ENCODE assay signal across 22 mouse cellular contexts in genomic region chr5:140931523-140932229, GRCm38 (mm10).
A peak's percentile ranks its signal among the peaks of the same experiment; 100 is the strongest.
DNase-seq lines count a peak whose midpoint lies in the region; ATAC-seq and TF ChIP-seq lines count a peak whose summit lies in the region.
"Had no signal": no experiment of that assay in that cellular context is flagged by ENCODE, and none has a peak within 500 bp of the region (broad histone marks: within the 10 kb centered on the region; RNA-seq: fewer than 3 reads in every experiment).

No protein-coding gene starts in this region.

- intact Hi-C loops in left cerebral cortex, postnatal 14 days (cut with DNase I): no loop called here

- no peaks in the 10 kb centered on the region for H3K9me3 ChIP-seq in embryonic facial prominence, embryonic 13.5 days
- H3K9me3 ChIP-seq in embryonic facial prominence, embryonic 10.5 days: no peaks in the 10 kb centered on the region
- H3K9me3 ChIP-seq in kidney, embryonic 16.5 days (ENCODE audit: low read length): no peaks in the 10 kb centered on the region
- H3K9me3 ChIP-seq in lung, postnatal 0 days (ENCODE audit: low read length): no peaks in the 10 kb centered on the region
- H3K9me3 ChIP-seq: embryonic facial prominence, embryonic 12.5 days; kidney, embryonic 15.5 days; liver, embryonic 12.5 days; midbrain, embryonic 10.5 days; neural tube, embryonic 13.5 days had no signal

- 35% methylated on average over 5 of the region's 5 CpGs for WGBS in embryonic facial prominence, embryonic 13.5 days
- 72% methylated on average over 5 of the region's 5 CpGs for WGBS in embryonic facial prominence, embryonic 10.5 days
- 51% methylated on average over 5 of the region's 5 CpGs for whole genome bisulfite sequencing in kidney, embryonic 16.5 days
- WGBS in lung, postnatal 0 days: 36% methylated on average over 5 of the region's 5 CpGs
- WGBS in lung, adult 2 months: 34% methylated on average over 5 of the region's 5 CpGs

- H3K9ac ChIP-seq in embryonic facial prominence, embryonic 13.5 days: no peak overlapping the region
- H3K9ac ChIP-seq in kidney, embryonic 16.5 days (replicated peaks; ENCODE audit: low read length): no peak overlapping the region
- H3K9ac ChIP-seq in lung, postnatal 0 days (replicated peaks; ENCODE audit: low read depth): no peak overlapping the region
- H3K9ac ChIP-seq: embryonic facial prominence, embryonic 12.5 days; kidney, embryonic 15.5 days; liver, embryonic 12.5 days; neural tube, embryonic 13.5 days had no signal

- no peak for DNase-seq in embryonic facial prominence, embryonic 10.5 days (ENCODE audit: low spot score)
- no peak for DNase-seq in kidney, postnatal 25 days
- peak; percentile 5 for DNase-seq in lung, postnatal 0 days (ENCODE audit: low spot score)
- no peak for DNase-seq in lung, adult 2 months
- no peak for DNase-seq in adipocyte (ENCODE audit: low spot score)
- DNase-seq in left cerebral cortex, postnatal 14 days (ENCODE audit: low spot score in 2 of 2): no peak
- DNase-seq: adrenal gland, adult 2 months; cerebellum, adult 11-12 months; gastrocnemius, adult 2 months; heart, adult 11 months; lung, postnatal 4 days; right cerebral cortex, postnatal 14 days; thymus, postnatal 36 days had no signal

- peaks cover 8% of the 10 kb centered on the region for H3K4me1 ChIP-seq in embryonic facial prominence, embryonic 13.5 days
- no peaks in the 10 kb centered on the region for H3K4me1 ChIP-seq in embryonic facial prominence, embryonic 10.5 days
- no peaks in the 10 kb centered on the region for H3K4me1 ChIP-seq in kidney, embryonic 16.5 days (ENCODE audit: insufficient read depth, low read length)
- H3K4me1 ChIP-seq in lung, postnatal 0 days (ENCODE audit: insufficient read depth, low read depth, low read length): no peaks in the 10 kb centered on the region
- H3K4me1 ChIP-seq in lung, adult 2 months (ENCODE audit: control insufficient read depth, insufficient read depth, low read length): no peaks in the 10 kb centered on the region
- H3K4me1 ChIP-seq: embryonic facial prominence, embryonic 12.5 days; liver, embryonic 12.5 days; midbrain, embryonic 10.5 days had no signal

- no peak overlapping the region for H3K4me3 ChIP-seq in embryonic facial prominence, embryonic 13.5 days
- no peak overlapping the region for H3K4me3 ChIP-seq in embryonic facial prominence, embryonic 10.5 days
- H3K4me3 ChIP-seq in kidney, embryonic 16.5 days (ENCODE audit: low read length): no peak overlapping the region
- no peak overlapping the region for H3K4me3 ChIP-seq in lung, postnatal 0 days (ENCODE audit: low read depth, low read length)
- no peak overlapping the region for H3K4me3 ChIP-seq in lung, adult 2 months (replicated peaks; ENCODE audit: extremely low read depth, low read depth, low read length)
- H3K4me3 ChIP-seq: embryonic facial prominence, embryonic 12.5 days; gastrocnemius, adult 2 months; kidney, embryonic 15.5 days; left cerebral cortex, adult 2 months; liver, embryonic 12.5 days; midbrain, embryonic 10.5 days; neural tube, embryonic 13.5 days had no signal

- TF ChIP-seq EP300 in lung, postnatal 0 days (IDR thresholded peaks at IDR 0.05): no peak

- H3K27me3 ChIP-seq in embryonic facial prominence, embryonic 13.5 days: no peaks in the 10 kb centered on the region
- H3K27me3 ChIP-seq in embryonic facial prominence, embryonic 10.5 days (replicated peaks; ENCODE audit: low read depth, poor library complexity, severe bottlenecking): no peaks in the 10 kb centered on the region
- H3K27me3 ChIP-seq in kidney, embryonic 16.5 days (ENCODE audit: insufficient read depth, low read length): no peaks in the 10 kb centered on the region
- no peaks in the 10 kb centered on the region for H3K27me3 ChIP-seq in lung, postnatal 0 days (replicated peaks; ENCODE audit: insufficient read depth, low read length)
- H3K27me3 ChIP-seq: CH12.LX; embryonic facial prominence, embryonic 12.5 days; kidney, embryonic 15.5 days; liver, embryonic 12.5 days; neural tube, embryonic 13.5 days had no signal

- TF ChIP-seq POLR2A in lung, adult 2 months (IDR thresholded peaks at IDR 0.05; ENCODE audit: borderline replicate concordance, extremely low read depth, low read depth, low read length): no peak

- peak overlapping the region; percentile 77; the same call in 1 of the 2 replicates for H3K27ac ChIP-seq in embryonic facial prominence, embryonic 13.5 days
- H3K27ac ChIP-seq in embryonic facial prominence, embryonic 10.5 days (replicated peaks): no peak overlapping the region
- peak overlapping the region; percentile 56; the same call in 1 of the 2 replicates for H3K27ac ChIP-seq in kidney, embryonic 16.5 days (ENCODE audit: low read length)
- no peak overlapping the region for H3K27ac ChIP-seq in lung, postnatal 0 days (ENCODE audit: low read length)
- H3K27ac ChIP-seq: embryonic facial prominence, embryonic 12.5 days; gastrocnemius, adult 2 months; kidney, embryonic 15.5 days; left cerebral cortex, adult 2 months; liver, embryonic 12.5 days; midbrain, embryonic 10.5 days; neural tube, embryonic 13.5 days had no signal

- H3K4me2 ChIP-seq in embryonic facial prominence, embryonic 13.5 days: no peak overlapping the region
- no peak overlapping the region for H3K4me2 ChIP-seq in kidney, embryonic 16.5 days (replicated peaks; ENCODE audit: low read depth, low read length)
- no peak overlapping the region for H3K4me2 ChIP-seq in lung, postnatal 0 days (replicated peaks; ENCODE audit: low read depth, low read length)
- H3K4me2 ChIP-seq: embryonic facial prominence, embryonic 12.5 days; kidney, embryonic 15.5 days; liver, embryonic 12.5 days; neural tube, embryonic 13.5 days had no signal

- no peak for TF ChIP-seq CTCF in lung, postnatal 0 days (IDR thresholded peaks at IDR 0.05)
- no peak for TF ChIP-seq CTCF in lung, adult 2 months (IDR thresholded peaks at IDR 0.05; ENCODE audit: insufficient read depth, low read length)

- H3K36me3 ChIP-seq in embryonic facial prominence, embryonic 13.5 days: no peaks in the 10 kb centered on the region
- H3K36me3 ChIP-seq in embryonic facial prominence, embryonic 10.5 days (replicated peaks): no peaks in the 10 kb centered on the region
- H3K36me3 ChIP-seq in kidney, embryonic 16.5 days (ENCODE audit: insufficient read depth, low read length): no peaks in the 10 kb centered on the region
- H3K36me3 ChIP-seq in lung, postnatal 0 days (ENCODE audit: insufficient read depth, low read length): no peaks in the 10 kb centered on the region
- H3K36me3 ChIP-seq: embryonic facial prominence, embryonic 12.5 days; kidney, embryonic 15.5 days; liver, embryonic 12.5 days; midbrain, embryonic 10.5 days; neural tube, embryonic 13.5 days had no signal

- no peak for ATAC-seq in embryonic facial prominence, embryonic 13.5 days (ENCODE audit: insufficient number of reproducible peaks, insufficient read depth, low FRiP score, low TSS enrichment, low read depth)
- ATAC-seq in kidney, embryonic 16.5 days (ENCODE audit: low FRiP score, low TSS enrichment): 0 out of 2 replicates have a peak, but pooled peaks have one; percentile 50
- peak; percentile 26; the same call in 1 of the 2 replicates for ATAC-seq in lung, postnatal 0 days
- ATAC-seq: liver, embryonic 12.5 days had no signal

Comparison
In these comparisons a context has a peak if more than half of its experiments do, and no peak if none do; other contexts are left out.
1. H3K27ac ChIP-seq: peak in embryonic facial prominence, embryonic 13.5 days (single experiment) and kidney, embryonic 16.5 days (single experiment); none in embryonic facial prominence, embryonic 10.5 days (single experiment) and lung, postnatal 0 days (single experiment).